Mouse (Mus musculus): Measurements from ENCODE around the gene Lsamp. TPM values are rescaled to one million over a fixed set of nuclear protein-coding genes. Genes with fewer than 3 reads are reported as not detected.
"Not testable (repeated sequence)": the region's sequence is repeated elsewhere in the genome, so short reads cannot be mapped to it uniquely, and the experiment has no call there.

The Lsamp gene
- total and polyA plus RNA-seq, 3 experiments: not detected

DNA sequence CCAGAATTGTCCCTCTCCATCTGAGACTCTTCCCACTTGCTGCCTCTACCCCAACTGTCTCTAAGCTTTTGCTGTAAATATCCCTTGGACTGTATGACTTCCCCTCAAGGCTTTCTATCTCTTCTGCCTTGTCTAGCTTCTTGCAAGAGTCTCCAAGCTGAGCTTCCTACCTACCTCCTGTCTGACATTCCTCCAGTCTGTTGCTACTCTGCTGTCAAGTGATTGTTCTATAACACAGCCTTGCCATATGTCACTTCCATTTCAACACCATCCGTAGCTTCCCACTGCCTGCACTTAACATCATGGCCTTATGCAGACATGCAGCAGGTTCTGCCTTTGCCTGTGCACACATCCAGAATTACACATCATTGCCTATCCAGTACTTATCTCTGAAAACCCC is 2012.8 kb downstream of the Lsamp start:
- no peaks in the 10 kb centered on the region for H3K27me3 ChIP-seq (replicated peaks)
- no peak overlapping the region for H3K9ac ChIP-seq (ENCODE audit: insufficient read depth, low read depth)
- no peaks in the 10 kb centered on the region for H3K79me2 ChIP-seq (replicated peaks; ENCODE audit: control insufficient read depth, extremely low read depth, insufficient read depth, poor library complexity, severe bottlenecking)
- TF ChIP-seq CTCF (conservative IDR thresholded peaks at IDR 0.05 in 1 of 2, IDR thresholded peaks at IDR 0.05 in 1 of 2; ENCODE audit: low read depth in 2 of 2, low read length in 2 of 2): no peak
- dilution Hi-C loops (cut with MboI; ENCODE audit: extremely low pct_ligation_motif_present, extremely low pct_unique_long_range_greater_than_20kb, low sequenced_read_pairs): no loop called here
- no peaks in the 10 kb centered on the region for H3K4me1 ChIP-seq (ENCODE audit: control insufficient read depth in 1 of 2, insufficient read depth in 2 of 2)
- H3K4me3 ChIP-seq (replicated peaks in 1 of 3; ENCODE audit: low read depth in 2 of 3, low read length in 2 of 3, poor library complexity in 1 of 3): no peak overlapping the region
- H3K4me2 ChIP-seq (ENCODE audit: insufficient read depth, low read depth, poor library complexity, severe bottlenecking): no peak overlapping the region
- H3K36me3 ChIP-seq (replicated peaks in 1 of 2; ENCODE audit: control insufficient read depth in 1 of 2, insufficient read depth in 1 of 2, low read length in 1 of 2): no peaks in the 10 kb centered on the region
- no peak overlapping the region for H3K27ac ChIP-seq (ENCODE audit: insufficient read depth, low read depth)
- peaks cover 33% of the 10 kb centered on the region for H3K9me3 ChIP-seq (replicated peaks; ENCODE audit: low read length)
- no peak for DNase-seq (ENCODE audit: extremely low read depth)
- in situ Hi-C loops (cut with MboI; ENCODE audit: low pct_ligation_motif_present, low pct_unique_long_range_greater_than_20kb, low sequenced_read_pairs): no loop called here

DNA sequence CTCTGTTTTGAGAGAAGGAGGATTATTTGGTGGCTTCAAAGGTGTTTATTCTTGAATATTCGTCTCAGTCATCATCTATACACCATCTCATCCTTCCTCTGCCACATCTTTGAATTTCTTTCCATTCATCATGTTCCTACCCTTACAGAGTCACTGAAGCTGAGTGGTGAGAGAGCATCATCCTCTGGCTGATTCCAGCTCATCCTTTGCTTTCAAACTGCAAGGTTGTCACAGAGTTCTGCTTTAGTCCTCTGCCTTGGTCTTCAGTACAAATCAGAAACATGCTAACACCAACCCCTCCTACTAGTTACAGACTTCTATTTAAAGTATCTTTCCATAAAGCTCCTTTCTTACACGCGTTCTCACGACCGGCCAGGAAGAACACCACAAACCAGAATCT is 2018.8 kb downstream of the Lsamp start:
- Histone ChIP-seq H3K27ac (ENCODE audit: insufficient read depth, low read depth) (no peak overlapping the region), H3K4me1 (ENCODE audit: control insufficient read depth in 1 of 2, insufficient read depth in 2 of 2) (no peaks in the 10 kb centered on the region), H3K79me2 (replicated peaks; ENCODE audit: control insufficient read depth, extremely low read depth, insufficient read depth, poor library complexity, severe bottlenecking) (no peaks in the 10 kb centered on the region), H3K36me3 (replicated peaks in 1 of 2; ENCODE audit: control insufficient read depth in 1 of 2, insufficient read depth in 1 of 2, low read length in 1 of 2) (no peaks in the 10 kb centered on the region), H3K4me3 (replicated peaks in 1 of 3; ENCODE audit: low read depth in 2 of 3, low read length in 2 of 3, poor library complexity in 1 of 3) (no peak overlapping the region), H3K4me2 (ENCODE audit: insufficient read depth, low read depth, poor library complexity, severe bottlenecking) (no peak overlapping the region), H3K9me3 (replicated peaks; ENCODE audit: low read length) (peaks cover 19% of the 10 kb centered on the region), H3K27me3 (replicated peaks) (no peaks in the 10 kb centered on the region), H3K9ac (ENCODE audit: insufficient read depth, low read depth) (no peak overlapping the region)
- no peak for TF ChIP-seq MAFK (IDR thresholded peaks at IDR 0.05; ENCODE audit: insufficient replicate concordance, low read length)
- TF ChIP-seq IRF4 (IDR thresholded peaks at IDR 0.05; ENCODE audit: low read depth, low read length): no peak
- TF ChIP-seq JUN (IDR thresholded peaks at IDR 0.05; ENCODE audit: insufficient read depth, low read depth, low read length): no peak
- no peak for TF ChIP-seq GABPA (IDR thresholded peaks at IDR 0.05; ENCODE audit: insufficient replicate concordance, low read depth, low read length)
- no peak for TF ChIP-seq HCFC1 (IDR thresholded peaks at IDR 0.05; ENCODE audit: low read depth, low read length)
- TF ChIP-seq ZKSCAN1 (IDR thresholded peaks at IDR 0.05; ENCODE audit: borderline replicate concordance, low read depth, low read length): no peak
- no peak for TF ChIP-seq MAZ (IDR thresholded peaks at IDR 0.05; ENCODE audit: low read depth, low read length)
- no peak for TF ChIP-seq EP300 (IDR thresholded peaks at IDR 0.05; ENCODE audit: low read length)
- no peak for TF ChIP-seq RAD21 (IDR thresholded peaks at IDR 0.05; ENCODE audit: low read depth, low read length)
- no peak for TF ChIP-seq MAX (IDR thresholded peaks at IDR 0.05; ENCODE audit: low read length)
- dilution Hi-C loops (cut with MboI; ENCODE audit: extremely low pct_ligation_motif_present, extremely low pct_unique_long_range_greater_than_20kb, low sequenced_read_pairs) (no loop called here), in situ Hi-C loops (cut with MboI; ENCODE audit: low pct_ligation_motif_present, low pct_unique_long_range_greater_than_20kb, low sequenced_read_pairs) (no loop called here)
- DNase-seq (ENCODE audit: extremely low read depth): no peak

DNA sequence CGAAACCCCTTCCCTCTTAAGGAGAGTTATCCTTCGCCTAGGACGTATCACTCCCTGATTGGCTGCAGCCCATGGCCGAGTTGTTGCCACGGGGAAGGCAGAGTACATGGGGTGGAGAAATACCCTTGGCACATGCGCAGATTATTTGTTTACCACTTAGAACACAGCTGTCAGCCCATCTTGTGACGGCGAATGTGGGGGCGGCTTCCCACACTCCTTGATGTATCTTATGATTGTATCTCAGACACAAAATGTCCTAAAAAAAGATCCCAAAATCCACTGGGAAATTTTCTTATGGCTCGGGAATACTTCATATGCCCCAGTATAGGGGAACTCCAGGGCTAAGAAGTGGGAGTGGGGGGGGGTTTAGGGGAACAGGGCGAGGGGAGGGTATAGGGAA is 2019.3 kb downstream of the Lsamp start:
- H3K9ac ChIP-seq (ENCODE audit: insufficient read depth, low read depth); DNase-seq (ENCODE audit: extremely low read depth); H3K27ac ChIP-seq (ENCODE audit: insufficient read depth, low read depth); H3K79me2 ChIP-seq (replicated peaks; ENCODE audit: control insufficient read depth, extremely low read depth, insufficient read depth, poor library complexity, severe bottlenecking); H3K4me2 ChIP-seq (ENCODE audit: insufficient read depth, low read depth, poor library complexity, severe bottlenecking); H3K27me3 ChIP-seq (replicated peaks); H3K4me3 ChIP-seq (replicated peaks in 1 of 3; ENCODE audit: low read depth in 2 of 3, low read length in 2 of 3, poor library complexity in 1 of 3); in situ Hi-C loops (cut with MboI; ENCODE audit: low pct_ligation_motif_present, low pct_unique_long_range_greater_than_20kb, low sequenced_read_pairs); H3K36me3 ChIP-seq (replicated peaks in 1 of 2; ENCODE audit: control insufficient read depth in 1 of 2, insufficient read depth in 1 of 2, low read length in 1 of 2); H3K4me1 ChIP-seq (ENCODE audit: control insufficient read depth in 1 of 2, insufficient read depth in 2 of 2); dilution Hi-C loops (cut with MboI; ENCODE audit: extremely low pct_ligation_motif_present, extremely low pct_unique_long_range_greater_than_20kb, low sequenced_read_pairs): not testable (repeated sequence)
- peaks cover 22% of the 10 kb centered on the region for H3K9me3 ChIP-seq (replicated peaks; ENCODE audit: low read length)
